Mouse (Mus musculus) layer of hippocampus, adult 9-10 months (tissue): Measurements from ENCODE around the gene Mrps24.

Source experiments
- DNase-seq: peaks from one replicate; pipeline ENCODE4 v3.0.0; 2022; ENCODE audit warnings: low spot score

The Mrps24 gene

GRCm38 (mm10) chr11:5705972-5706371, 9.5 kb downstream of the Mrps24 start:
- no peak for DNase-seq

GRCm38 (mm10) chr11:5703341-5703740, 12.1 kb downstream of the Mrps24 start:
- DNase-seq = no peak

GRCm38 (mm10) chr11:5702957-5703332, 12.5 kb downstream of the Mrps24 start:
- no peak for DNase-seq

- no peak for DNase-seq
These were observed 13.1 kb downstream of the Mrps24 start for GRCm38 (mm10) chr11:5702271-5702956.

- DNase-seq = no peak
These were observed 13.7 kb downstream of the Mrps24 start for GRCm38 (mm10) chr11:5701821-5702220.

GRCm38 (mm10) chr11:5701300-5701699, 14.2 kb downstream of the Mrps24 start:
- no peak for DNase-seq

GRCm38 (mm10) chr11:5700808-5701207, 14.7 kb downstream of the Mrps24 start:
- no peak for DNase-seq

GRCm38 (mm10) chr11:5691775-5692174, 23.7 kb downstream of the Mrps24 start:
- DNase-seq = no peak

GRCm38 (mm10) chr11:5684283-5684682, 31.2 kb downstream of the Mrps24 start:
- no peak for DNase-seq

- no peak for DNase-seq
These were observed 32.9 kb downstream of the Mrps24 start for GRCm38 (mm10) chr11:5682541-5682940.
